ENCODE assay signal across 1 mouse cellular context in the genomic region with DNA sequence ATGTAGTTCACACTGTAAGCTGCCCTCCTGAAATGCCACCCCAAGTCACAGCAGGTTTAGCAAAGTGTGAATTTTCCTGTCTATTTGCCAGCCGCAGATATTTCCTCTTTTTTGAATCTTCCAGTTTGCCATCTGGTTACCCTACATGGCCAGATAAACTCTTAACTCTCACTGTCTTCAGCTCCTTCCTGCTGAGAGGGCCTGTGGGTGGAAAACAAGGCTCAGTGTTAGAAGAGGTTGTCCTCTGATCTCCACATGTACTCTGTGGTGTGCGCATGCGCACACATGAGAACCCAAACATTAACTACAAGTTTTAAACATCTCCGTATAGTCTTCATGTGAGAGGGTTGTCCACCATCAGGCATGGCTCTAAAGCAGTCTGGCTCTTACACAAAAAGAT.
TF ChIP-seq lines count a peak whose summit lies in the region.

No protein-coding gene starts in this region.

TF ChIP-seq in MEL, 35 proteins besides CTCF, POLR2A, EP300 and RAD21 (continued from another document):
- TF ChIP-seq CHD2 (IDR thresholded peaks at IDR 0.05; ENCODE audit: low read length) = no peak
- no peak for TF ChIP-seq MYB (IDR thresholded peaks at IDR 0.05; ENCODE audit: low read depth, low read length)
- no peak for TF ChIP-seq MAFK (IDR thresholded peaks at IDR 0.05; ENCODE audit: borderline replicate concordance, low read depth, low read length)
- peak; percentile 81; the same call in 1 of the 2 replicates for TF ChIP-seq TCF12 (IDR thresholded peaks at IDR 0.05; ENCODE audit: low read depth, low read length)
- TF ChIP-seq MXI1 (IDR thresholded peaks at IDR 0.05; ENCODE audit: low read depth, low read length) = peak; percentile 69
- TF ChIP-seq ZKSCAN1 (IDR thresholded peaks at IDR 0.05; ENCODE audit: low read depth, low read length) = no peak
- TF ChIP-seq JUND (IDR thresholded peaks at IDR 0.05; ENCODE audit: low read depth, low read length) = no peak
- TF ChIP-seq BHLHE40 (IDR thresholded peaks at IDR 0.05; ENCODE audit: borderline replicate concordance, low read depth, low read length) = no peak
- TF ChIP-seq MEF2A (IDR thresholded peaks at IDR 0.05; ENCODE audit: extremely low read depth, insufficient replicate concordance, low read depth, low read length, poor library complexity, severe bottlenecking) = no peak
- peak; percentile 79 for TF ChIP-seq RCOR1 (IDR thresholded peaks at IDR 0.05; ENCODE audit: low read depth, low read length)
- no peak for TF ChIP-seq GABPA (IDR thresholded peaks at IDR 0.05; ENCODE audit: low read depth, low read length)
- TF ChIP-seq MYC (IDR thresholded peaks at IDR 0.05; ENCODE audit: low read depth, low read length) = peak; percentile 81; the same call in 1 of the 2 replicates
- no peak for TF ChIP-seq ELF1 (IDR thresholded peaks at IDR 0.05; ENCODE audit: low read depth, low read length)
- peak; percentile 84 for TF ChIP-seq GATA1 (IDR thresholded peaks at IDR 0.05; ENCODE audit: low read depth, low read length)
- no peak for TF ChIP-seq USF1 (IDR thresholded peaks at IDR 0.05; ENCODE audit: low read depth, low read length)
- peak; percentile 75; the same call in 1 of the 2 replicates for TF ChIP-seq SIN3A (IDR thresholded peaks at IDR 0.05; ENCODE audit: low read length)
- peak; percentile 37; the same call in 1 of the 2 replicates for TF ChIP-seq TBP (IDR thresholded peaks at IDR 0.05; ENCODE audit: low read depth, low read length)
